Mouse (Mus musculus): Measurements from ENCODE around the gene Shank1.

- TF ChIP-seq GATA1 (IDR thresholded peaks at IDR 0.05; ENCODE audit: low read depth, low read length) (no peak), CTCF (IDR thresholded peaks at IDR 0.05 in 2 of 3, conservative IDR thresholded peaks at IDR 0.05 in 1 of 3; ENCODE audit: control insufficient read depth in 1 of 3, insufficient read depth in 1 of 3, low read depth in 2 of 3, low read length in 3 of 3, poor library complexity in 1 of 3, severe bottlenecking in 1 of 3) (no peak), EP300 (IDR thresholded peaks at IDR 0.05; ENCODE audit: low read depth in 1 of 2, low read length in 2 of 2) (no peak), ZMIZ1 (IDR thresholded peaks at IDR 0.05; ENCODE audit: low read depth, low read length) (no peak), CHD2 (IDR thresholded peaks at IDR 0.05; ENCODE audit: low read length) (no peak), RAD21 (IDR thresholded peaks at IDR 0.05; ENCODE audit: low read depth, low read length) (no peak), ZC3H11A (IDR thresholded peaks at IDR 0.05; ENCODE audit: low read depth, low read length) (no peak), MAX (IDR thresholded peaks at IDR 0.05; ENCODE audit: low read length) (no peak), POLR2A (IDR thresholded peaks at IDR 0.05; ENCODE audit: control insufficient read depth in 1 of 2, insufficient read depth in 1 of 2, low read depth in 1 of 2, low read length in 2 of 2, poor library complexity in 1 of 2) (no peak), ETS1 (IDR thresholded peaks at IDR 0.05; ENCODE audit: low read depth, low read length) (no peak), MAZ (IDR thresholded peaks at IDR 0.05; ENCODE audit: low read depth, low read length) (no peak), CHD1 (IDR thresholded peaks at IDR 0.05; ENCODE audit: low read depth, low read length) (no peak), BHLHE40 (IDR thresholded peaks at IDR 0.05; ENCODE audit: borderline replicate concordance, low read depth, low read length) (no peak), SIN3A (IDR thresholded peaks at IDR 0.05; ENCODE audit: low read length) (no peak)
Measured at GRCm38 (mm10) chr7:44375207-44375606, 65.2 kb downstream of the Shank1 start.
